Mouse (Mus musculus) neural tube, embryonic 12.5 days (tissue): ENCODE measurements around the gene Ap5b1. TPM values are rescaled to one million over a fixed set of nuclear protein-coding genes. Genes with fewer than 3 reads are reported as not detected.

Experiments
- ATAC-seq: fragments of 200-750 bp; cut with Nextera tagmentation; 2 replicates; pipeline ENCODE4 v1.8.0; 2017; ENCODE audit warnings: low read depth, mild to moderate bottlenecking, moderate TSS enrichment, moderate library complexity; ENCODE audit not compliant: low FRiP score
- H3K27ac ChIP-seq: fragments of 300-500 bp; sonication (generic); 2 replicates; pipeline ENCODE4 v1.5.1; 2016
- H3K27me3 ChIP-seq: fragments of 300-500 bp; sonication (generic); replicated peaks from 2 replicates; pipeline ENCODE4 v1.6.1; 2016; ENCODE audit warnings: mild to moderate bottlenecking
- H3K36me3 ChIP-seq: fragments of 300-500 bp; sonication (generic); 2 replicates; pipeline ENCODE4 v1.6.1; 2016; ENCODE audit warnings: mild to moderate bottlenecking
- H3K4me1 ChIP-seq: fragments of 300-500 bp; sonication (generic); 2 replicates; pipeline ENCODE4 v1.6.1; 2016
- H3K4me2 ChIP-seq: fragments of 300-500 bp; sonication (generic); replicated peaks from 2 replicates; pipeline ENCODE4 v1.6.1; 2016; ENCODE audit warnings: mild to moderate bottlenecking
- H3K4me3 ChIP-seq: fragments of 300-500 bp; sonication (generic); 2 replicates; pipeline ENCODE4 v1.5.1; 2016
- H3K9ac ChIP-seq: fragments of 300-500 bp; sonication (generic); 2 replicates; pipeline ENCODE4 v1.6.1; 2016; ENCODE audit warnings: mild to moderate bottlenecking
- H3K9me3 ChIP-seq: fragments of 300-500 bp; sonication (generic); 2 replicates; pipeline ENCODE4 v1.6.1; 2016; ENCODE audit warnings: mild to moderate bottlenecking
- WGBS: fragments of 180-500 bp; shearing (Covaris S2); methylation state at CpG from one replicate; pipeline ENCODE4 v1.1.7; 2016; 5-methylcytosine and 5-hydroxymethylcytosine counted together
- polyA plus RNA-seq: library from polyadenylated mRNA; unstranded; fragments of >200 nt; fragmentation: Nextera tagmentation; extraction: Ambion mirVana; gene quantifications from 2 replicates; pipeline ENCODE4 v1.2.1, GENCODE M21; 2016

The Ap5b1 gene
- polyA plus RNA-seq, 1 experiment from 2014 or later = 2.8 TPM

GRCm38 (mm10) chr19:5570353-5571246 lies 2.8 kb downstream of the Ap5b1 start:
- H3K4me2 ChIP-seq = no peak overlapping the region; the same call in 1 of the 2 replicates
- no peaks in the 10 kb centered on the region for H3K9me3 ChIP-seq
- ATAC-seq = no peak
- no peak overlapping the region for H3K9ac ChIP-seq
- peaks cover 24% of the 10 kb centered on the region for H3K27me3 ChIP-seq
- peaks cover 17% of the 10 kb centered on the region for H3K4me1 ChIP-seq
- no peak overlapping the region for H3K4me3 ChIP-seq
- no peak overlapping the region for H3K27ac ChIP-seq
- no peaks in the 10 kb centered on the region; the same call in none of the 2 replicates for H3K36me3 ChIP-seq
- 89% methylated on average over 32 of the region's 32 CpGs for WGBS

GRCm38 (mm10) chr19:5571831-5572230 lies 4.0 kb downstream of the Ap5b1 start:
- Histone ChIP-seq H3K4me1 (peaks cover 15% of the 10 kb centered on the region), H3K4me2 (no peak overlapping the region), H3K4me3 (no peak overlapping the region), H3K36me3 (no peaks in the 10 kb centered on the region; the same call in none of the 2 replicates), H3K27me3 (peaks cover 12% of the 10 kb centered on the region), H3K27ac (no peak overlapping the region), H3K9ac (no peak overlapping the region), H3K9me3 (no peaks in the 10 kb centered on the region)
- ATAC-seq = no peak
- WGBS = 84% methylated on average over 5 of the region's 5 CpGs

GRCm38 (mm10) chr19:5572331-5573125 lies 4.7 kb downstream of the Ap5b1 start:
- Histone ChIP-seq H3K4me2 (no peak overlapping the region), H3K36me3 (no peaks in the 10 kb centered on the region; the same call in none of the 2 replicates), H3K4me3 (no peak overlapping the region), H3K9me3 (no peaks in the 10 kb centered on the region), H3K4me1 (peaks cover 10% of the 10 kb centered on the region), H3K27me3 (peaks cover 11% of the 10 kb centered on the region), H3K27ac (no peak overlapping the region), H3K9ac (no peak overlapping the region)
- ATAC-seq = no peak
- 89% methylated on average over 19 of the region's 19 CpGs for WGBS

DNA sequence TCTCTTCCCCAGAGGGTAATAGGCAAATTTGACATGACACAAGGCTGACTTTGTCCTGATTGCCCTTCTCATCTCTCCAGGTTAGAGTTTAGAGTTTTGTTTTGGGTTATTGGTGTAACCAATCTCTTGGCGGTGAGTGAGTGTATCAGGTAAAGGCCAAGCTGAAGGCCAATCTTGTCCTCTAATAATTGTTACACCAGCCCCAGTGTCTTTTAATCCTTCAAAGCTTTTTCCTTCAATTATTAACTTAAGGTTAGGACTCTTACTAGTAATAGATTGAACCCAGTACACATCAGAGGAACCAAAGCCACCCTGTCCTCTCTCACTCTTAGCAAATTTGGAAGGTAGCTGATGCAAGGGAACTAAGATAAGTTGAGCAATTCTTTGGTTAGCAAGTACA lies 7.5 kb downstream of the Ap5b1 start:
- ATAC-seq = no peak
- no peaks in the 10 kb centered on the region for H3K4me1 ChIP-seq
- H3K4me2 ChIP-seq = no peak overlapping the region
- no peaks in the 10 kb centered on the region for H3K27me3 ChIP-seq
- WGBS = 94% methylated on average over 1 of the region's 1 CpGs
- H3K36me3 ChIP-seq = no peaks in the 10 kb centered on the region; the same call in 1 of the 2 replicates
- no peak overlapping the region for H3K4me3 ChIP-seq
- H3K9me3 ChIP-seq = no peaks in the 10 kb centered on the region
- no peak overlapping the region for H3K27ac ChIP-seq
- H3K9ac ChIP-seq = no peak overlapping the region

DNA sequence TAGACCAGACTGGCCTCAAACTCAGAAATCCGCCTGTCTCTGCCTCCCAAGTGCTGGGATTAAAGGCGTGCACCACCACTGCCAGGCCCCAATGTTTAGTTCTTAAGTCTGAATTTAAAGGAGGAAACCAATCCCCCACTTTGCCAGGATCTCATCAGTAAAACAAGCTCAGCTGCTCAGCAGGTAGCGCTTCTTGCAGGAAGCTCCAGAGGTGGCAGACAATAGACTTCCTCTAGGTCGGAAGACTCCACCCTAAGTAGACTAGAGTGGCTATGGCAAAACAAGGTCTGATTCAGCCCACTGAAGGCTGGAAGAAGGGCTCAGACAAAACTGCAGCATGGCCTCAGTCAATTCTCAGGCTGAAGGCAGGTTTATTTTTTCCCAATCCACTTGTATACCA lies 12.1 kb downstream of the Ap5b1 start:
- no peaks in the 10 kb centered on the region for H3K4me1 ChIP-seq
- no peaks in the 10 kb centered on the region for H3K36me3 ChIP-seq
- no peak overlapping the region for H3K4me2 ChIP-seq
- WGBS = 68% methylated on average over 4 of the region's 4 CpGs
- no peak overlapping the region for H3K27ac ChIP-seq
- no peaks in the 10 kb centered on the region; the same call in 1 of the 2 replicates for H3K27me3 ChIP-seq
- no peak for ATAC-seq
- H3K9ac ChIP-seq = no peak overlapping the region
- H3K9me3 ChIP-seq = no peaks in the 10 kb centered on the region
- H3K4me3 ChIP-seq = no peak overlapping the region

DNA sequence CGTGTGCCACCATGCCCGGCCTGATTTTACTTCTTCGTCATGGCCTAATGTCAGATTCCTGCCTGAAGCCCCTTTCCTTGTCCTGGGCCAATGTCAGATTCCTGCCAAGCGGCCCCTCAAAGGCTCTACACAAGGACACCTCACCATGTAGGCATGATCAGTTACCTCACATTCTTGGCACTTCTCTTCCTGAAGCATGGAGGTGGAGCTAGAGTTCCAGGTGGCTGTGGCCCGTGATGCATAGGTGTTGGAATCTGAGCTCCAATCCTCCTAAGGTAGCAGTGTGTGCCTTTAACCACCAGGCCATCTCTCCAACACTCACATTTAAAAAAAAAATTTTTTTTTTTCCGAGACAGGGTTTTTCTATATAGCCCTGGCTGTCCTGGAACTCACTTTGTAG lies 13.0 kb downstream of the Ap5b1 start:
- H3K36me3 ChIP-seq = no peaks in the 10 kb centered on the region
- H3K27ac ChIP-seq = no peak overlapping the region
- no peak overlapping the region for H3K9ac ChIP-seq
- no peak for ATAC-seq
- no peaks in the 10 kb centered on the region; the same call in 1 of the 2 replicates for H3K27me3 ChIP-seq
- no peaks in the 10 kb centered on the region for H3K4me1 ChIP-seq
- no peak overlapping the region for H3K4me2 ChIP-seq
- no peaks in the 10 kb centered on the region for H3K9me3 ChIP-seq
- 89% methylated on average over 6 of the region's 6 CpGs for WGBS
- H3K4me3 ChIP-seq = no peak overlapping the region

DNA sequence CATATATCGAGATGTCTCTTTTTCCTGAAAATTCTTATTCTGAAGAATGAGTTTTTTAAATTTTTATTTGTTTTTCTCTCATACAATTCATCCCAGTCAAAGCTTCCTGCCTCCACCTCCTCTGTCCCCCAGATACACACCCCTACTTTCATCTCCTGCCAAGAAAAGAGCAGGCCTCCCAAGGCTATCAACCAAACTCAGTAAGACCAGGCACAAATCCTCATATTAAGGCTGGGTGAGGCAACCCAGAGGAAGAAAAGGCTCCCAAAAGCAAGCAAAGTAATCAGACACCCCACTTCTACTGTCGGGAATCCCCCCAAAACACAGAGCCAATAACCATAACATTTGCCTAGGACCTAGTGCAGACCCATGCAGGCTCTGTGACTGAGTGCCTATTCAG lies 14.2 kb downstream of the Ap5b1 start:
- H3K4me1 ChIP-seq = no peaks in the 10 kb centered on the region
- ATAC-seq = no peak
- 86% methylated on average over 2 of the region's 2 CpGs for WGBS
- no peak overlapping the region for H3K27ac ChIP-seq
- H3K4me2 ChIP-seq = no peak overlapping the region
- no peaks in the 10 kb centered on the region for H3K9me3 ChIP-seq
- H3K27me3 ChIP-seq = no peaks in the 10 kb centered on the region; the same call in 1 of the 2 replicates
- no peaks in the 10 kb centered on the region for H3K36me3 ChIP-seq
- H3K9ac ChIP-seq = no peak overlapping the region
- no peak overlapping the region for H3K4me3 ChIP-seq

GRCm38 (mm10) chr19:5589159-5589558 lies 21.3 kb downstream of the Ap5b1 start:
- 78% methylated on average over 9 of the region's 9 CpGs for WGBS
- no peak overlapping the region for H3K4me2 ChIP-seq
- ATAC-seq = no peak

GRCm38 (mm10) chr19:5591888-5592287 lies 24.1 kb downstream of the Ap5b1 start:
- H3K4me2 ChIP-seq = no peak overlapping the region
- no peak overlapping the region for H3K4me3 ChIP-seq
- no peaks in the 10 kb centered on the region for H3K36me3 ChIP-seq
- H3K9ac ChIP-seq = no peak overlapping the region
- no peaks in the 10 kb centered on the region for H3K9me3 ChIP-seq
- H3K4me1 ChIP-seq = no peaks in the 10 kb centered on the region
- 87% methylated on average over 6 of the region's 6 CpGs for WGBS
- no peaks in the 10 kb centered on the region for H3K27me3 ChIP-seq
- no peak overlapping the region for H3K27ac ChIP-seq
- no peak for ATAC-seq

More at GRCm38 (mm10) chr19:5589159-5589558, 21.3 kb downstream of the Ap5b1 start:
- H3K36me3 ChIP-seq = no peaks in the 10 kb centered on the region
- no peak overlapping the region for H3K4me3 ChIP-seq
- H3K4me1 ChIP-seq = no peaks in the 10 kb centered on the region
- H3K9ac ChIP-seq = no peak overlapping the region
- no peak overlapping the region for H3K27ac ChIP-seq
- H3K27me3 ChIP-seq = no peaks in the 10 kb centered on the region; the same call in 1 of the 2 replicates
- no peaks in the 10 kb centered on the region for H3K9me3 ChIP-seq

GRCm38 (mm10) chr19:5599224-5599623 lies 31.4 kb downstream of the Ap5b1 start:
- Histone ChIP-seq H3K4me1 (peaks cover 17% of the 10 kb centered on the region), H3K9ac (no peak overlapping the region), H3K27me3 (no peaks in the 10 kb centered on the region), H3K36me3 (peaks cover 14% of the 10 kb centered on the region), H3K4me2 (no peak overlapping the region), H3K27ac (no peak overlapping the region), H3K4me3 (no peak overlapping the region), H3K9me3 (no peaks in the 10 kb centered on the region)
- WGBS = 78% methylated on average over 4 of the region's 4 CpGs
- ATAC-seq = no peak

GRCm38 (mm10) chr19:5601752-5602541 lies 34.1 kb downstream of the Ap5b1 start, which contains the start of gene Rnaseh2c:
Gene Rnaseh2c (plus strand): TSS chr19:5601873.
- H3K9me3 ChIP-seq = no peaks in the 10 kb centered on the region
- ATAC-seq = peak; percentile 88
- peak within 1 kb of the TSS; percentile 94 for H3K9ac ChIP-seq
- no peaks in the 10 kb centered on the region for H3K27me3 ChIP-seq
- H3K4me3 ChIP-seq = peak within 1 kb of the TSS; percentile 87
- peaks cover 17% of the 10 kb centered on the region for H3K4me1 ChIP-seq
- peaks cover 41% of the 10 kb centered on the region for H3K36me3 ChIP-seq
- H3K4me2 ChIP-seq = peak within 1 kb of the TSS; percentile 88
- H3K27ac ChIP-seq = peak within 1 kb of the TSS; percentile 67
- under 1% methylated on average over 64 of the region's 64 CpGs for WGBS
